Mouse (Mus musculus) heart, embryonic 15.5 days (tissue): ENCODE measurements around the gene Zscan5b. TPM values are rescaled to one million over a fixed set of nuclear protein-coding genes. Genes with fewer than 3 reads are reported as not detected.
"Not testable (repeated sequence)": the region's sequence is repeated elsewhere in the genome, so short reads cannot be mapped to it uniquely, and the experiment has no call there.

ENCODE experiments used
- ATAC-seq: fragments of 200-750 bp; cut with Nextera tagmentation; replicated peaks from 2 replicates; pipeline ENCODE4 v1.8.0; 2017; ENCODE audit warnings: low read depth, moderate TSS enrichment; ENCODE audit not compliant: insufficient number of reproducible peaks, insufficient read depth, low FRiP score
- H3K27ac ChIP-seq: fragments of 300-500 bp; sonication (generic); 2 replicates; pipeline ENCODE4 v1.5.1; 2015; ENCODE audit warnings: mild to moderate bottlenecking, inconsistent platforms
- H3K27me3 ChIP-seq: fragments of 300-500 bp; sonication (generic); 2 replicates; pipeline ENCODE4 v1.6.1; 2015; ENCODE audit warnings: inconsistent platforms
- H3K36me3 ChIP-seq: fragments of 300-500 bp; sonication (generic); 2 replicates; pipeline ENCODE4 v1.6.1; 2015; ENCODE audit warnings: mild to moderate bottlenecking, inconsistent platforms
- H3K4me1 ChIP-seq: fragments of 300-500 bp; sonication (generic); replicated peaks from 2 replicates; pipeline ENCODE4 v1.6.1; 2015; ENCODE audit warnings: inconsistent platforms
- H3K4me2 ChIP-seq: fragments of 300-500 bp; sonication (generic); 2 replicates; pipeline ENCODE4 v1.6.1; 2015; ENCODE audit warnings: inconsistent platforms, mild to moderate bottlenecking, moderate library complexity
- H3K4me3 ChIP-seq: fragments of 300-500 bp; sonication (generic); 2 replicates; pipeline ENCODE4 v1.5.1; 2015; ENCODE audit warnings: mild to moderate bottlenecking, inconsistent platforms
- H3K9ac ChIP-seq: fragments of 300-500 bp; sonication (generic); 2 replicates; pipeline ENCODE4 v1.6.1; 2015; ENCODE audit warnings: mild to moderate bottlenecking, inconsistent platforms
- H3K9me3 ChIP-seq: fragments of 300-500 bp; sonication (generic); replicated peaks from 2 replicates; pipeline ENCODE4 v1.6.1; 2016; ENCODE audit warnings: inconsistent platforms
- WGBS: fragments of 180-500 bp; shearing (Covaris S2); methylation state at CpG from one replicate; pipeline ENCODE4 v1.1.7; 2015; ENCODE audit warnings: mixed read lengths; 5-methylcytosine and 5-hydroxymethylcytosine counted together
- polyA plus RNA-seq: library from polyadenylated mRNA; unstranded; fragments of >200 nt; fragmentation: Nextera tagmentation; extraction: Ambion mirVana; gene quantifications from 2 replicates; pipeline ENCODE4 v1.2.1, GENCODE M21; 2015

Zscan5b gene
- polyA plus RNA-seq, 1 experiment from 2014 or later: not detected

- no peaks in the 10 kb centered on the region for H3K4me1 ChIP-seq
- H3K9ac ChIP-seq: no peak overlapping the region
- H3K9me3 ChIP-seq: no peaks in the 10 kb centered on the region
- H3K27me3 ChIP-seq: peaks cover 7% of the 10 kb centered on the region; the same call in 1 of the 2 replicates
- ATAC-seq: no peak
- no peak overlapping the region for H3K4me2 ChIP-seq
- peaks cover 22% of the 10 kb centered on the region for H3K36me3 ChIP-seq
- 35% methylated on average over 3 of the region's 3 CpGs for WGBS
- H3K4me3 ChIP-seq: no peak overlapping the region
- no peak overlapping the region for H3K27ac ChIP-seq
Measured at GRCm38 (mm10) chr7:6191376-6191775, 30.7 kb upstream of the Zscan5b start.

GRCm38 (mm10) chr7:6194129-6194528 lies 27.9 kb upstream of the Zscan5b start:
- Histone ChIP-seq H3K4me2 (no peak overlapping the region), H3K4me3 (no peak overlapping the region), H3K36me3 (peaks cover 2% of the 10 kb centered on the region), H3K9me3 (no peaks in the 10 kb centered on the region), H3K9ac (no peak overlapping the region), H3K27ac (no peak overlapping the region), H3K27me3 (peaks cover 9% of the 10 kb centered on the region; the same call in 1 of the 2 replicates), H3K4me1 (no peaks in the 10 kb centered on the region)
- no peak for ATAC-seq
- 18% methylated on average over 5 of the region's 5 CpGs for WGBS

GRCm38 (mm10) chr7:6195777-6196176 lies 26.3 kb upstream of the Zscan5b start:
- H3K4me1 ChIP-seq: no peaks in the 10 kb centered on the region

GRCm38 (mm10) chr7:6196790-6197189 lies 25.3 kb upstream of the Zscan5b start, which contains the start of gene Galp:
Gene Galp (plus strand): TSS chr7:6197090.
- Histone ChIP-seq H3K9me3 (no peaks in the 10 kb centered on the region), H3K4me1 (no peaks in the 10 kb centered on the region), H3K36me3 (no peaks in the 10 kb centered on the region), H3K27me3 (0 out of 2 replicates have a peak, but pooled peaks cover 5% of the 10 kb centered on the region), H3K27ac (no peak within 1 kb of the TSS), H3K9ac (no peak within 1 kb of the TSS), H3K4me3 (no peak within 1 kb of the TSS), H3K4me2 (no peak within 1 kb of the TSS)
- no peak for ATAC-seq
- WGBS: 61% methylated on average over 3 of the region's 3 CpGs

More at GRCm38 (mm10) chr7:6195777-6196176, 26.3 kb upstream of the Zscan5b start:
- 42% methylated on average over 2 of the region's 2 CpGs for WGBS
- Histone ChIP-seq H3K4me3 (no peak overlapping the region), H3K4me2 (no peak overlapping the region), H3K36me3 (no peaks in the 10 kb centered on the region), H3K27ac (no peak overlapping the region), H3K9ac (no peak overlapping the region), H3K27me3 (0 out of 2 replicates have a peak, but pooled peaks cover 5% of the 10 kb centered on the region), H3K9me3 (no peaks in the 10 kb centered on the region)
- no peak for ATAC-seq

GRCm38 (mm10) chr7:6204200-6204599 lies 17.9 kb upstream of the Zscan5b start:
- WGBS: 71% methylated on average over 3 of the region's 3 CpGs
- no peak for ATAC-seq
- H3K4me3 ChIP-seq: no peak overlapping the region

GRCm38 (mm10) chr7:6213144-6213543 lies 8.9 kb upstream of the Zscan5b start:
- Histone ChIP-seq H3K9me3 (no peaks in the 10 kb centered on the region), H3K36me3 (no peaks in the 10 kb centered on the region), H3K9ac (no peak overlapping the region), H3K4me2 (no peak overlapping the region), H3K27me3 (no peaks in the 10 kb centered on the region), H3K27ac (no peak overlapping the region), H3K4me3 (no peak overlapping the region), H3K4me1 (no peaks in the 10 kb centered on the region)
- ATAC-seq: no peak
- 40% methylated on average over 5 of the region's 5 CpGs for WGBS

More at GRCm38 (mm10) chr7:6204200-6204599, 17.9 kb upstream of the Zscan5b start:
- Histone ChIP-seq H3K36me3 (no peaks in the 10 kb centered on the region), H3K27ac (no peak overlapping the region), H3K4me2 (no peak overlapping the region), H3K27me3 (no peaks in the 10 kb centered on the region), H3K9me3 (no peaks in the 10 kb centered on the region), H3K9ac (no peak overlapping the region), H3K4me1 (no peaks in the 10 kb centered on the region)

GRCm38 (mm10) chr7:6214691-6215090 lies 7.4 kb upstream of the Zscan5b start:
- WGBS: 73% methylated on average over 4 of the region's 4 CpGs
- not testable (repeated sequence) for H3K27ac ChIP-seq, H3K27me3 ChIP-seq, H3K4me1 ChIP-seq, H3K4me2 ChIP-seq, H3K9ac ChIP-seq, H3K36me3 ChIP-seq, H3K9me3 ChIP-seq, ATAC-seq, H3K4me3 ChIP-seq

- 50% methylated on average over 3 of the region's 3 CpGs for WGBS
Measured at GRCm38 (mm10) chr7:6220147-6220546, 1.9 kb upstream of the Zscan5b start.

GRCm38 (mm10) chr7:6228491-6228890 lies 6.4 kb downstream of the Zscan5b start:
- not testable (repeated sequence) for H3K4me3 ChIP-seq, H3K4me2 ChIP-seq, H3K9ac ChIP-seq, H3K36me3 ChIP-seq, H3K27ac ChIP-seq, H3K9me3 ChIP-seq, H3K4me1 ChIP-seq, ATAC-seq, H3K27me3 ChIP-seq
- 56% methylated on average over 8 of the region's 8 CpGs for WGBS

More at GRCm38 (mm10) chr7:6220147-6220546, 1.9 kb upstream of the Zscan5b start:
- Histone ChIP-seq H3K9me3 (no peaks in the 10 kb centered on the region), H3K4me2 (no peak overlapping the region), H3K27me3 (no peaks in the 10 kb centered on the region), H3K4me1 (no peaks in the 10 kb centered on the region), H3K27ac (no peak overlapping the region), H3K4me3 (no peak overlapping the region), H3K9ac (no peak overlapping the region), H3K36me3 (no peaks in the 10 kb centered on the region)
- ATAC-seq: no peak

GRCm38 (mm10) chr7:6239787-6240186 lies 17.7 kb downstream of the Zscan5b start:
- WGBS: 42% methylated on average over 11 of the region's 11 CpGs
- no peak overlapping the region for H3K27ac ChIP-seq
- no peak for ATAC-seq
- H3K9ac ChIP-seq: no peak overlapping the region
- H3K36me3 ChIP-seq: no peaks in the 10 kb centered on the region
- H3K4me2 ChIP-seq: no peak overlapping the region
- no peaks in the 10 kb centered on the region for H3K27me3 ChIP-seq
- no peak overlapping the region for H3K4me3 ChIP-seq
- H3K9me3 ChIP-seq: no peaks in the 10 kb centered on the region
- H3K4me1 ChIP-seq: no peaks in the 10 kb centered on the region

GRCm38 (mm10) chr7:6240841-6241425 lies 18.9 kb downstream of the Zscan5b start:
- H3K27me3 ChIP-seq, H3K4me1 ChIP-seq, H3K4me3 ChIP-seq, H3K4me2 ChIP-seq, ATAC-seq, H3K9me3 ChIP-seq, H3K36me3 ChIP-seq, H3K9ac ChIP-seq, H3K27ac ChIP-seq: not testable (repeated sequence)
- 18% methylated on average over 1 of the region's 1 CpGs for WGBS
